In genomic region chr6:94594711-94595110, GRCm38 (mm10) we compare ENCODE assay signal across 13 mouse cellular contexts.
A peak's percentile ranks its signal among the peaks of the same experiment; 100 is the strongest.
DNase-seq lines count a peak whose midpoint lies in the region; TF ChIP-seq lines count a peak whose summit lies in the region.
"Had no signal": no experiment of that assay in that cellular context is flagged by ENCODE, and none has a peak within 500 bp of the region (broad histone marks: within the 10 kb centered on the region; RNA-seq: fewer than 3 reads in every experiment).

No protein-coding gene starts in this region.

- no peaks in the 10 kb centered on the region for H3K9me3 ChIP-seq in heart, embryonic 10.5 days
- H3K9me3 ChIP-seq: limb, embryonic 15.5 days had no signal

- H3K27me3 ChIP-seq in heart, embryonic 10.5 days (ENCODE audit: insufficient read depth, poor library complexity, severe bottlenecking), result no peaks in the 10 kb centered on the region
- H3K27me3 ChIP-seq: limb, embryonic 15.5 days had no signal

- WGBS in heart, embryonic 10.5 days, result 83% methylated on average over 11 of the region's 11 CpGs

- no peak overlapping the region for H3K4me3 ChIP-seq in heart, embryonic 10.5 days
- H3K4me3 ChIP-seq: erythroblast, embryonic 14.5 days; limb, embryonic 15.5 days had no signal

- H3K27ac ChIP-seq in heart, embryonic 10.5 days, result peak overlapping the region; percentile 67; the same call in 1 of the 2 replicates
- H3K27ac ChIP-seq: limb, embryonic 15.5 days had no signal

- TF ChIP-seq CTCF in brain, embryonic 14.5 days (IDR thresholded peaks at IDR 0.05; ENCODE audit: borderline replicate concordance, extremely low read depth, insufficient read depth, insufficient read length), result no peak

- DNase-seq in adrenal gland, postnatal 10 days, result peak; percentile 44
- DNase-seq in adrenal gland, postnatal 36 days, result no peak
- DNase-seq in heart, embryonic 10.5 days (ENCODE audit: low spot score), result peak; percentile 48
- no peak for DNase-seq in heart, adult 18-20 months
- DNase-seq in layer of hippocampus, postnatal 10 days (ENCODE audit: low spot score in 2 of 2), result peak; percentile 2 to 7
- DNase-seq in layer of hippocampus, postnatal 25 days (ENCODE audit: extremely low spot score in 1 of 2, low spot score in 1 of 2), result no peak
- peak; percentile 47 for DNase-seq in brain, embryonic 14.5 days (ENCODE audit: low read depth)
- no peak for DNase-seq in left cerebral cortex, adult 9 months (ENCODE audit: low spot score in 2 of 2)
- DNase-seq: cerebellum, adult 11 months; embryo, embryonic 11 days; kidney, postnatal 25 days had no signal

- 0 out of 2 replicates have a peak, but pooled peaks cover 2% of the 10 kb centered on the region for H3K36me3 ChIP-seq in heart, embryonic 10.5 days
- H3K36me3 ChIP-seq: limb, embryonic 15.5 days had no signal

- peaks cover 76% of the 10 kb centered on the region for H3K4me1 ChIP-seq in heart, embryonic 10.5 days

- TF ChIP-seq POLR2A in brain, embryonic 14.5 days (IDR thresholded peaks at IDR 0.05; ENCODE audit: borderline replicate concordance, extremely low read depth, insufficient read depth, insufficient read length, poor library complexity, severe bottlenecking), result no peak

Comparison
In these comparisons a context has a peak if more than half of its experiments do, and no peak if none do; other contexts are left out.
1. DNase-seq: peak in adrenal gland, postnatal 10 days (single experiment), heart, embryonic 10.5 days (single experiment), layer of hippocampus, postnatal 10 days (2 of 2) and brain, embryonic 14.5 days (single experiment); none in adrenal gland, postnatal 36 days (0 of 2), heart, adult 18-20 months (0 of 2), layer of hippocampus, postnatal 25 days (0 of 2) and left cerebral cortex, adult 9 months (0 of 2).